Mouse (Mus musculus): ENCODE results near the gene Dus2.
"Not testable (repeated sequence)": the region's sequence is repeated elsewhere in the genome, so short reads cannot be mapped to it uniquely, and the experiment has no call there.

Gene Dus2

GRCm38 (mm10) chr8:105988546-105988945 lies 2.6 kb upstream of the Dus2 start:
- no peak for DNase-seq (ENCODE audit: low read depth, low spot score)

- no peak for DNase-seq (ENCODE audit: low read depth, low spot score)
Measured at GRCm38 (mm10) chr8:105991546-105991945, 409 bp downstream of the Dus2 start.

- DNase-seq (ENCODE audit: low read depth, low spot score): no peak
Measured at GRCm38 (mm10) chr8:105992499-105992898, 1.4 kb downstream of the Dus2 start.

- no peak for DNase-seq (ENCODE audit: low read depth, low spot score)
Measured at GRCm38 (mm10) chr8:105993226-105993625, 2.1 kb downstream of the Dus2 start.

- no peak for DNase-seq (ENCODE audit: low read depth, low spot score)
Measured at GRCm38 (mm10) chr8:105996359-105996758, 5.2 kb downstream of the Dus2 start.

GRCm38 (mm10) chr8:105998971-105999370 lies 7.8 kb downstream of the Dus2 start:
- DNase-seq (ENCODE audit: low read depth, low spot score): no peak

- no peak for DNase-seq (ENCODE audit: low read depth, low spot score)
Measured at GRCm38 (mm10) chr8:106001908-106002307, 10.8 kb downstream of the Dus2 start.

GRCm38 (mm10) chr8:106004538-106005207 lies 13.5 kb downstream of the Dus2 start:
- DNase-seq (ENCODE audit: low read depth, low spot score): no peak

- DNase-seq (ENCODE audit: low read depth, low spot score): no peak
Measured at GRCm38 (mm10) chr8:106005875-106006274, 14.7 kb downstream of the Dus2 start, which contains the start of gene Dpep2nb. Gene Dpep2nb, minus strand, starts transcription at chr8:106005975.

GRCm38 (mm10) chr8:106006413-106006812 lies 15.3 kb downstream of the Dus2 start:
- DNase-seq (ENCODE audit: low read depth, low spot score): no peak

GRCm38 (mm10) chr8:106007135-106007534 lies 16.0 kb downstream of the Dus2 start:
- DNase-seq (ENCODE audit: low read depth, low spot score): no peak

GRCm38 (mm10) chr8:106007891-106008290 lies 16.8 kb downstream of the Dus2 start:
- DNase-seq (ENCODE audit: low read depth, low spot score): not testable (repeated sequence)

GRCm38 (mm10) chr8:106010748-106011642 lies 19.9 kb downstream of the Dus2 start:
- DNase-seq (ENCODE audit: low read depth, low spot score): peak; percentile 88

- DNase-seq (ENCODE audit: low read depth, low spot score): no peak
Measured at GRCm38 (mm10) chr8:106011643-106011986, 20.5 kb downstream of the Dus2 start, which contains the start of gene Ddx28. Gene Ddx28, minus strand, starts transcription at chr8:106011882.

GRCm38 (mm10) chr8:106012203-106012602 lies 21.1 kb downstream of the Dus2 start:
- DNase-seq (ENCODE audit: low read depth, low spot score): not testable (repeated sequence)

GRCm38 (mm10) chr8:106016284-106016683 lies 25.1 kb downstream of the Dus2 start:
- DNase-seq (ENCODE audit: low read depth, low spot score): no peak

GRCm38 (mm10) chr8:106017130-106017529 lies 26.0 kb downstream of the Dus2 start:
- DNase-seq (ENCODE audit: low read depth, low spot score): no peak

GRCm38 (mm10) chr8:106018039-106018438 lies 26.9 kb downstream of the Dus2 start:
- DNase-seq (ENCODE audit: low read depth, low spot score): no peak

GRCm38 (mm10) chr8:106022483-106022882 lies 31.3 kb downstream of the Dus2 start:
- DNase-seq (ENCODE audit: low read depth, low spot score): peak; percentile 59

- no peak for DNase-seq (ENCODE audit: low read depth, low spot score)
Measured at GRCm38 (mm10) chr8:106038721-106039120, 47.6 kb downstream of the Dus2 start.

- no peak for DNase-seq (ENCODE audit: low read depth, low spot score)
Measured at GRCm38 (mm10) chr8:106039605-106040004, 48.5 kb downstream of the Dus2 start.

- no peak for DNase-seq (ENCODE audit: low read depth, low spot score)
Measured at GRCm38 (mm10) chr8:106040218-106040617, 49.1 kb downstream of the Dus2 start.

GRCm38 (mm10) chr8:106043055-106043454 lies 51.9 kb downstream of the Dus2 start:
- no peak for DNase-seq (ENCODE audit: low read depth, low spot score)

Measured in skeletal muscle tissue, adult 2 months (tissue).